Mouse (Mus musculus) gastrocnemius, postnatal 36 days (tissue): ENCODE results near the gene Larp4b. TPM values are rescaled to one million over a fixed set of nuclear protein-coding genes. Genes with fewer than 3 reads are reported as not detected.

Experiments
- DNase-seq, 2 experiments: peaks; one replicate each; pipeline ENCODE4 v3.0.0; 2022
- intact Hi-C: fragments of 180-260 bp; cut with DNase I; formaldehyde crosslinking; loops from one replicate; pipeline ENCODE4 v1.15.1; 2025
- total RNA-seq, 2 experiments: library from RNA; stranded (reverse); gene quantifications; 2 replicates each; pipeline ENCODE4 v1.2.3; 2021

Gene Larp4b
- total RNA-seq, 2 experiments from 2014 or later, result 66.0 to 67.8 TPM

GRCm38 (mm10) chr13:9120835-9121542 lies 27.3 kb downstream of the Larp4b start:
- no peak for DNase-seq
- intact Hi-C loops, result no loop called here

GRCm38 (mm10) chr13:9122045-9122444 lies 28.4 kb downstream of the Larp4b start:
- intact Hi-C loops, result no loop called here
- DNase-seq, result no peak

- DNase-seq, result no peak
- intact Hi-C loops, result no loop called here
Measured at GRCm38 (mm10) chr13:9125193-9125592, 31.5 kb downstream of the Larp4b start.

- DNase-seq, result no peak
- intact Hi-C loops, result no loop called here
Measured at GRCm38 (mm10) chr13:9127715-9128114, 34.0 kb downstream of the Larp4b start.

GRCm38 (mm10) chr13:9128707-9129314 lies 35.1 kb downstream of the Larp4b start:
- intact Hi-C loops, result no loop called here
- DNase-seq, result no peak

GRCm38 (mm10) chr13:9134421-9134820 lies 40.7 kb downstream of the Larp4b start:
- intact Hi-C loops, result no loop called here
- DNase-seq, result no peak

- intact Hi-C loops, result no loop called here
- DNase-seq, result no peak
Measured at GRCm38 (mm10) chr13:9136088-9136487, 42.4 kb downstream of the Larp4b start.

GRCm38 (mm10) chr13:9136733-9137132 lies 43.1 kb downstream of the Larp4b start:
- intact Hi-C loops, result no loop called here
- DNase-seq, result no peak

GRCm38 (mm10) chr13:9139466-9139991 lies 45.8 kb downstream of the Larp4b start:
- DNase-seq, result no peak
- intact Hi-C loops, result no loop called here

- intact Hi-C loops, result no loop called here
- DNase-seq, result no peak
Measured at GRCm38 (mm10) chr13:9140204-9140603, 46.5 kb downstream of the Larp4b start.

GRCm38 (mm10) chr13:9142371-9142770 lies 48.7 kb downstream of the Larp4b start:
- DNase-seq, result no peak
- intact Hi-C loops, result no loop called here

GRCm38 (mm10) chr13:9148830-9149229 lies 55.1 kb downstream of the Larp4b start:
- intact Hi-C loops, result no loop called here
- no peak for DNase-seq

GRCm38 (mm10) chr13:9149473-9150217 lies 56.0 kb downstream of the Larp4b start:
- no peak for DNase-seq
- intact Hi-C loops, result no loop called here

GRCm38 (mm10) chr13:9151100-9151499 lies 57.4 kb downstream of the Larp4b start:
- intact Hi-C loops, result no loop called here

GRCm38 (mm10) chr13:9151619-9152018 lies 57.9 kb downstream of the Larp4b start:
- DNase-seq, result no peak
- intact Hi-C loops, result no loop called here

More at GRCm38 (mm10) chr13:9151100-9151499, 57.4 kb downstream of the Larp4b start:
- DNase-seq, result no peak

- no peak for DNase-seq
- intact Hi-C loops, result no loop called here
Measured at GRCm38 (mm10) chr13:9152267-9152666, 58.6 kb downstream of the Larp4b start.

GRCm38 (mm10) chr13:9153803-9154202 lies 60.1 kb downstream of the Larp4b start:
- intact Hi-C loops, result no loop called here
- DNase-seq, result no peak

- DNase-seq, result no peak
- intact Hi-C loops, result no loop called here
Measured at GRCm38 (mm10) chr13:9159282-9159681, 65.6 kb downstream of the Larp4b start.

- intact Hi-C loops, result no loop called here
- DNase-seq, result no peak
Measured at GRCm38 (mm10) chr13:9162888-9163287, 69.2 kb downstream of the Larp4b start.

GRCm38 (mm10) chr13:9167842-9168241 lies 74.2 kb downstream of the Larp4b start:
- intact Hi-C loops, result no loop called here

GRCm38 (mm10) chr13:9169616-9170015 lies 75.9 kb downstream of the Larp4b start:
- intact Hi-C loops, result no loop called here
- no peak for DNase-seq

More at GRCm38 (mm10) chr13:9167842-9168241, 74.2 kb downstream of the Larp4b start:
- DNase-seq, result no peak
